Mouse (Mus musculus): ENCODE data around the gene Sgms1. TPM values are rescaled to one million over a fixed set of nuclear protein-coding genes. Genes with fewer than 3 reads are reported as not detected.

Gene Sgms1
- total RNA-seq, 2 experiments from 2014 or later, result 53.6 to 64.1 TPM

Other genes with a start within 250 kb of the Sgms1 start
- 10 to 100 TPM; 28.6 to 35.9 TPM for gene Rpl9-ps6, start 76.9 kb upstream of the Sgms1 start, total RNA-seq (2021)
- 10 to 100 TPM; 53.1 to 64.6 TPM for gene Minpp1, start 96.1 kb upstream of the Sgms1 start, total RNA-seq (2021)
- 10 to 100 TPM; 11.0 to 12.1 TPM for gene Papss2, start 206.1 kb upstream of the Sgms1 start, total RNA-seq (2021)

Data from layer of hippocampus, postnatal 36 days (tissue).